Mouse (Mus musculus) intestine, embryonic 15.5 days (tissue): ENCODE results near the gene Olfr173. TPM values are rescaled to one million over a fixed set of nuclear protein-coding genes. Genes with fewer than 3 reads are reported as not detected.
A peak's percentile ranks its signal among the peaks of the same experiment; 100 is the strongest.

ENCODE experiments used
- ATAC-seq: fragments of 200-750 bp; cut with Nextera tagmentation; 2 replicates; pipeline ENCODE4 v1.8.0; 2017; ENCODE audit warnings: moderate TSS enrichment, moderate library complexity
- H3K27ac ChIP-seq: fragments of 300-500 bp; sonication (generic); 2 replicates; pipeline ENCODE4 v1.5.1; 2015; ENCODE audit warnings: mild to moderate bottlenecking, inconsistent platforms
- H3K27me3 ChIP-seq: fragments of 300-500 bp; sonication (generic); replicated peaks from 2 replicates; pipeline ENCODE4 v1.6.1; 2015; ENCODE audit warnings: inconsistent platforms
- H3K36me3 ChIP-seq: fragments of 300-500 bp; sonication (generic); 2 replicates; pipeline ENCODE4 v1.6.1; 2015; ENCODE audit warnings: inconsistent platforms
- H3K4me1 ChIP-seq: fragments of 300-500 bp; sonication (generic); replicated peaks from 2 replicates; pipeline ENCODE4 v1.6.1; 2015; ENCODE audit warnings: inconsistent platforms
- H3K4me2 ChIP-seq: fragments of 300-500 bp; sonication (generic); replicated peaks from 2 replicates; pipeline ENCODE4 v1.6.1; 2015; ENCODE audit warnings: mild to moderate bottlenecking, inconsistent platforms
- H3K4me3 ChIP-seq: fragments of 300-500 bp; sonication (generic); replicated peaks from 2 replicates; pipeline ENCODE4 v1.5.1; 2015; ENCODE audit warnings: inconsistent platforms
- H3K9ac ChIP-seq: fragments of 300-500 bp; sonication (generic); 2 replicates; pipeline ENCODE4 v1.6.1; 2015; ENCODE audit warnings: inconsistent platforms
- H3K9me3 ChIP-seq: fragments of 300-500 bp; sonication (generic); 2 replicates; pipeline ENCODE4 v1.6.1; 2016; ENCODE audit warnings: inconsistent platforms
- WGBS: fragments of 180-500 bp; shearing (Covaris S2); methylation state at CpG from one replicate; pipeline ENCODE4 v1.1.7; 2015; 5-methylcytosine and 5-hydroxymethylcytosine counted together
- polyA plus RNA-seq: library from polyadenylated mRNA; unstranded; fragments of >200 nt; fragmentation: Nextera tagmentation; extraction: Ambion mirVana; gene quantifications from 2 replicates; pipeline ENCODE4 v1.2.1, GENCODE M21; 2015

Olfr173 gene
- polyA plus RNA-seq, result not detected in 2 replicates

DNA sequence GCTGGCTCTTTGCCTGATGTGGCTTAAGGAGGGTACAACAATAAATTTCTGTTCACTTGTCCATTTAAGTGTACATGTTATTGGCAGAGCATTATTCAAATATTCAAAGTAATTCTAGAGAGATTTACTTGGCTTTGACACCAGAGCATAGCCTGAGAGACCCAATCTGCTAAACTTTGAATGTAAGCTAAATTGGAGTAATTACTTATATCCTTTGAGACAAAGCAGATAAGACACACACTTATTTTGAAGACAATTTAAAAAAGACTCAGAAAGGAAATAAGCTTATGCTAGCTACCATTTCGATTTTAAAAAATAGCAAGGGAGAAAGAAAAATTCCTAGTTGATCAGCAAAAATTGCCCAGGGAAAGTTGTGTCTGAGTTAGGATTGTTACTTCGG is at the start of gene Olfr173:
Olfr173 (minus strand) TSS at position 101 of the 400 bp plus-strand sequence.
- no peaks in the 10 kb centered on the region for H3K36me3 ChIP-seq
- WGBS, result 76% methylated on average over 2 of the region's 2 CpGs
- ATAC-seq, result no peak
- no peak within 1 kb of the TSS for H3K4me3 ChIP-seq
- H3K9ac ChIP-seq, result no peak within 1 kb of the TSS
- no peaks in the 10 kb centered on the region for H3K4me1 ChIP-seq
- no peak within 1 kb of the TSS for H3K27ac ChIP-seq
- no peaks in the 10 kb centered on the region for H3K9me3 ChIP-seq
- no peaks in the 10 kb centered on the region for H3K27me3 ChIP-seq
- H3K4me2 ChIP-seq, result no peak within 1 kb of the TSS

DNA sequence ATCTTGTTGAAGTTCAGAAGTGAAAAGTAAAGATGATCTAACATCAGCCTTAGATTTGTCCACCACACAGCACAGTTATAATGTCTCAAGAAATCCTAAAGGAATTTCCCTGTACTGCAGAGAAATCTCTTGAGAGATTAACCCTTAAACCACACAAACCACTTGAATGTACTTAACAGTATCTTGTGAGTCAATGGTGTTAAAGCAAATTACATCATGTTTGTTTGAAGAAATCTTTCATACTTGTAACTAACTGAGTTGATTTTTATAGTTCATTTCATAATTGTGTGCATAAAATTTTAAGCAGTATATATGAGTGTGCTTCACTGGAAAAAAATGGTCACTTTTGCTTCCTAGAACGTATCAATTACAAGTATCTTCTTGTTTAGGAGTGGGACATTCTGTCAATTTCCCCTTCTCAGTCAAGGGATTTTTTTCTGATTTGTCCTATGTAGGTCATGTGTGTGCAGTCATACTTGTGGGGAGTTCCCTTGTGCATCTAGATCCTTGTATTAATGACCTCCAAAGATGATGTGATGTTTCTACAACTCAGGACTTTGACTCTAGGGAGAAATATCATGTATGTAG is 26.8 kb upstream of the Olfr173 start, which contains the start of gene Olfr175-ps1:
Olfr175-ps1 (minus strand) TSS at position 51 of the 588 bp plus-strand sequence.
- no peak for ATAC-seq
- Histone ChIP-seq H3K27ac (no peak within 1 kb of the TSS), H3K4me1 (no peaks in the 10 kb centered on the region), H3K27me3 (no peaks in the 10 kb centered on the region), H3K4me2 (no peak within 1 kb of the TSS), H3K36me3 (no peaks in the 10 kb centered on the region), H3K9me3 (no peaks in the 10 kb centered on the region), H3K4me3 (no peak within 1 kb of the TSS), H3K9ac (no peak within 1 kb of the TSS)
- 87% methylated on average over 1 of the region's 1 CpGs for WGBS

DNA sequence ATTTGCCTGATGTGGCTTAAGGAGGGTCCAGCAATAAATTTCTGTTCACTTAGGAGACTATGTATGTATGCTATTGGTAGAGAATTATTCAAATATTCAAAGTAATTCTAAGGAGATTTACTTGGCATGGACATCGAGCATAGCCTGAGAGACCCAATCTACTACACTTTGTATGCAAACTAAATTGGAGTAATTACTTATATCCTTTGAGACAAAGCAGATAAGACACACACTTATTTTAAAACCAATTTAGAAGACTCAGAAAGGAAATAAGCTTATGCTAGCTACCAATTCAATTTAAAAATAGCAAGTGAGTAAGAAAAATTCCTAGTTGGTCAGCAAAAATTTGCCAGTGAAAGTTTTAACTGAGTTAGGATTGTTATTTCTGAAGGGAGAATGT is 37.0 kb downstream of the Olfr173 start, which contains the start of gene Olfr172:
Olfr172 (minus strand) TSS at position 101 of the 400 bp plus-strand sequence.
- Histone ChIP-seq H3K36me3 (no peaks in the 10 kb centered on the region), H3K4me3 (no peak within 1 kb of the TSS), H3K27me3 (no peaks in the 10 kb centered on the region), H3K9ac (no peak within 1 kb of the TSS), H3K4me1 (no peaks in the 10 kb centered on the region), H3K27ac (no peak within 1 kb of the TSS), H3K9me3 (no peaks in the 10 kb centered on the region), H3K4me2 (no peak within 1 kb of the TSS)
- 88% methylated on average over 1 of the region's 1 CpGs for WGBS
- no peak for ATAC-seq

DNA sequence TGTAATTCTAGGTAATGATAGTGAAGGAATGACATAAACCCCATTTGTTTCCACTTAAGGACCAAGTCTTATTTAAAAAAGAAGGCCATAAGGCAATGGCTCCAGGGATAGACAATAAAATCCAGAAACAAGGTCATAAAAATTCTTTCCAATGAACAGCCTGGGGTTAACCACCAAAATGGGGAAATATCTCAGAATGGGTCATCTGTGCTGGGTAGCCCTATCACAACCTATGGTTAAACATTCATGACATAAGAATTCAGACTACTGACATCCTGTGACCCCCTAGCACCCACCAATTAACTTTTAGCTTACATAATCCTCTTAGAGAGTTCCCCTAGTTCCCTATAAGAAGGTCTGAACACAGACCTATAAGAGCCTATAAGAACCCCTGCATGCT is 43.9 kb downstream of the Olfr173 start:
- H3K36me3 ChIP-seq, result no peaks in the 10 kb centered on the region
- no peak overlapping the region for H3K4me2 ChIP-seq
- H3K9ac ChIP-seq, result no peak overlapping the region
- H3K4me3 ChIP-seq, result no peak overlapping the region
- no peak for ATAC-seq
- H3K27ac ChIP-seq, result no peak overlapping the region
- no peaks in the 10 kb centered on the region for H3K4me1 ChIP-seq
- H3K27me3 ChIP-seq, result no peaks in the 10 kb centered on the region
- no peaks in the 10 kb centered on the region for H3K9me3 ChIP-seq

DNA sequence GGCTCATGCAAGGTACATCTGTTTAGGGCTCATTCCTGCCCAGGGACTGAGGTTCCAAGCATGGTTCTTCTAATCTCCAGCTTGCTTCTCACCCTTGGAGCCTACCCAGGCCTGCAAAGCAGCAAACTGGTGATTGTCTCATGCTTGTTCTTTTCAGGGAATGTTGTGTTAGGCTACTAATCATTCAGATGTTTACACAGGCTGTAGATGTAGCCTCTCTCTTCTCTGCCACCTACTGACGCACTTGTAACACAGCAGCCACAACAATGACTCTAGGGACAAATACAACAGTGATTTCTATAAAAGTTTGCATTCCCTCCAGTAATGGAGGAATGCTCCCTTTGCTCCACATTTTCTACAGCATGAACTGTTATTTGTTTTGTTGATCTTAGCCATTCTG is 48.8 kb downstream of the Olfr173 start:
- H3K4me2 ChIP-seq, result no peak overlapping the region
- peak; percentile 51; the same call in 1 of the 2 replicates for ATAC-seq
- H3K27ac ChIP-seq, result no peak overlapping the region
- 24% methylated on average over 1 of the region's 1 CpGs for WGBS
- H3K4me3 ChIP-seq, result no peak overlapping the region
- no peaks in the 10 kb centered on the region for H3K36me3 ChIP-seq
- H3K27me3 ChIP-seq, result no peaks in the 10 kb centered on the region
- no peaks in the 10 kb centered on the region for H3K9me3 ChIP-seq
- no peaks in the 10 kb centered on the region for H3K4me1 ChIP-seq
- H3K9ac ChIP-seq, result no peak overlapping the region

DNA sequence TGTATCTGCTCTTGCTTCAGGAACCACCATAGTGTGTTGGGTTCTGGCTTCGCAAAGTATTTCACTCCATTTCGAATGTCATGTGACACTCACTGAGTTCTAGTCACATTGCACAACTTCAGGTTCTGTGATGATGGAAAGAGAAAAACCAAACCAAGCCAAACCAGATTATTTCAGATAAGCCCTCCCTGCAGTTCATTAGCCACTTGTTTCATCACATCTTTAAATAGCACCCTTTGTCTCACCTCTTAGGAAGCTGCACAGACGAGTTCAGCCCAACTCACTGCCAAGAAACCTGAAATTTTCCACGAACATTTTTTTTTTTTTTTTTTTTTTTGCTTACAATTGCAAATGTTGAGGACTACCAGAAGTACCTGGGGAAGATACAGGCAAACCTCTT is 53.4 kb downstream of the Olfr173 start:
- no peak for ATAC-seq
- H3K4me2 ChIP-seq, result no peak overlapping the region
- H3K27me3 ChIP-seq, result no peaks in the 10 kb centered on the region
- H3K9ac ChIP-seq, result no peak overlapping the region
- H3K4me1 ChIP-seq, result no peaks in the 10 kb centered on the region
- no peaks in the 10 kb centered on the region for H3K9me3 ChIP-seq
- 70% methylated on average over 4 of the region's 4 CpGs for WGBS
- no peak overlapping the region for H3K27ac ChIP-seq
- no peak overlapping the region for H3K4me3 ChIP-seq
- no peaks in the 10 kb centered on the region for H3K36me3 ChIP-seq

Other genes with a start within 250 kb of the Olfr173 start
- gene Gm813, start 183.3 kb downstream of the Olfr173 start, polyA plus RNA-seq, result not detected in 2 replicates
- not detected in 2 replicates for gene E330017A01Rik, start 161.5 kb downstream of the Olfr173 start, polyA plus RNA-seq
- gene Cpox, start 130.0 kb downstream of the Olfr173 start, polyA plus RNA-seq, result 58.4 and 71.3 TPM in 2 replicates
- gene Gpr15, start 81.2 kb downstream of the Olfr173 start, polyA plus RNA-seq, result 0.14 TPM in 1 of 2 replicates, not detected in the other
- 95.7 and 97.6 TPM in 2 replicates for gene Cldnd1, start 72.4 kb downstream of the Olfr173 start, polyA plus RNA-seq
- not detected in 2 replicates for gene Olfr172, start 37.1 kb downstream of the Olfr173 start, polyA plus RNA-seq
- gene Olfr175-ps1, start 26.5 kb upstream of the Olfr173 start, polyA plus RNA-seq, result not detected in 2 replicates
- not detected in 2 replicates for gene Olfr177, start 74.5 kb upstream of the Olfr173 start, polyA plus RNA-seq
- gene Olfr178, start 91.8 kb upstream of the Olfr173 start, polyA plus RNA-seq, result not detected in 2 replicates
- not detected in 2 replicates for gene Olfr181, start 128.5 kb upstream of the Olfr173 start, polyA plus RNA-seq
- not detected in 2 replicates for gene Olfr180, start 129.1 kb upstream of the Olfr173 start, polyA plus RNA-seq
- not detected in 2 replicates for gene Olfr183, start 195.1 kb upstream of the Olfr173 start, polyA plus RNA-seq
- gene Olfr186, start 230.0 kb upstream of the Olfr173 start, polyA plus RNA-seq, result not detected in 2 replicates
- not detected in 2 replicates for gene Olfr187, start 239.5 kb upstream of the Olfr173 start, polyA plus RNA-seq